Mouse (Mus musculus): Measurements from ENCODE around the gene Itga7. TPM values are rescaled to one million over a fixed set of nuclear protein-coding genes. Genes with fewer than 3 reads are reported as not detected.

Itga7 gene
- polyA plus RNA-seq, 1 experiment from 2014 or later: 2.0 TPM

DNA sequence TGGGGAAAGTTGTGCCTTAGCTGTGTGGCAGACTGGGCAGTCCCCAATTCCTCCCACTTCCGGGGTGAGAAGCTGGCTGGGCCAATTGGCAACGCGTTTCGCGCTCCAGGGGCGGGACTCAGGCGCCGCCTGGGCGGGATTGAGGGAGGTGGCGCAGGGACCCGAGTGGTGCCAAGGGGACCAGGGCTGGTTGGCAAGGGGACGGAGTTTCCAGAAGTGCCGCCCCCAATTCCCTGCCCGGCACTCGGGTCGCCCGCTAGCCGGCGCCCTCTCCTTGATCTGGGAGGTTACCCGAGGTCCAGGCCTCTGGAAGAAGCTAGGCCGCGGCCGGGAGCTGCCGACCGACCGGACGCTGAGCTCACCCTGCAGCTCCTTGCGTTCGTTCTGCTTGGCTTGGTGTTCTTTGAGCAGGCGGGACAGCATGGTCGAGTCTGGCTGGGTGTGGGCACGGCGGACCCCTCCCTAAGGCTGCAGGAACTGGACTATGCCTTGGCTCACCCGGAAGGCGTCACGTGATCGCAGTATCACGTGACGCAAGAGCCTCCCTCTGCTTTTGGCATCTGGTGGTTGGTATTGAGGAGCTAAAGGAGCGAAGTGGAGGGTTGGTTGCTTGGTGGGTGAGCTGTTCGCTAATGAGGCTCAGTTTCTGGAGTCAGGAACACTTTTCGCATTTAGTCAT is 10.5 kb upstream of the Itga7 start:
- under 1% methylated on average over 42 of the region's 42 CpGs for WGBS
- peak; percentile 91 for ATAC-seq (ENCODE audit: insufficient number of reproducible peaks, insufficient read depth, low FRiP score, low TSS enrichment, low read depth)
- Histone ChIP-seq H3K4me1 (peaks cover 39% of the 10 kb centered on the region), H3K4me2 (peak overlapping the region; percentile 79), H3K9ac (peak overlapping the region; percentile 81), H3K4me3 (peak overlapping the region; percentile 85), H3K27me3 (peaks cover 10% of the 10 kb centered on the region; the same call in 1 of the 2 replicates), H3K9me3 (no peaks in the 10 kb centered on the region), H3K36me3 (peaks cover 6% of the 10 kb centered on the region), H3K27ac (peak overlapping the region; percentile 91)

DNA sequence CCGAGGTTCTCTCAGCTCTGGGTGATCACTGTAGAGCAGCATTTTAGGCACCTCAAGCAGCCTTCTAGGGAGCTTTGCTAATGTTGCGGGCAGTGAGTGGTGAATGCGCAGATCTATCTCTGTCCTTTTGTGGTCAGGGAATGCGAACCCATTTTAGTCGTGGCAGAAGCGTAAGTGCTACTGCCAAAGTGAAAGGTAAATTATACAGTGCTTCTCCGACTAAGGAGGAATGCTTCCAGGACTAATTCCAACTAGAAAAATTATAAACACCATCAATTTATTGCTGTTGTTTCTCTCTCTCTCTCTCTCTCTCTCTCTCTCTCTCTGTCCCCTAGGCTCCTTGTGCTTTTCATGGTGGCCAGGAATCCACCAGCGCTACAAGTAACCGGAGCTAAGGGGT is 9.7 kb upstream of the Itga7 start, which contains the start of gene Bloc1s1:
TSS of gene Bloc1s1 (minus strand) at position 101 of the 400 bp plus-strand sequence.
- H3K27me3 ChIP-seq: peaks cover 18% of the 10 kb centered on the region
- H3K27ac ChIP-seq: peak within 1 kb of the TSS; percentile 91
- no peaks in the 10 kb centered on the region for H3K9me3 ChIP-seq
- no peak for ATAC-seq (ENCODE audit: insufficient number of reproducible peaks, insufficient read depth, low FRiP score, low TSS enrichment, low read depth)
- peaks cover 39% of the 10 kb centered on the region for H3K4me1 ChIP-seq
- H3K4me2 ChIP-seq: peak within 1 kb of the TSS; percentile 79
- peak within 1 kb of the TSS; percentile 81 for H3K9ac ChIP-seq
- H3K36me3 ChIP-seq: no peaks in the 10 kb centered on the region
- WGBS: 70% methylated on average over 9 of the region's 9 CpGs
- peak within 1 kb of the TSS; percentile 85 for H3K4me3 ChIP-seq

DNA sequence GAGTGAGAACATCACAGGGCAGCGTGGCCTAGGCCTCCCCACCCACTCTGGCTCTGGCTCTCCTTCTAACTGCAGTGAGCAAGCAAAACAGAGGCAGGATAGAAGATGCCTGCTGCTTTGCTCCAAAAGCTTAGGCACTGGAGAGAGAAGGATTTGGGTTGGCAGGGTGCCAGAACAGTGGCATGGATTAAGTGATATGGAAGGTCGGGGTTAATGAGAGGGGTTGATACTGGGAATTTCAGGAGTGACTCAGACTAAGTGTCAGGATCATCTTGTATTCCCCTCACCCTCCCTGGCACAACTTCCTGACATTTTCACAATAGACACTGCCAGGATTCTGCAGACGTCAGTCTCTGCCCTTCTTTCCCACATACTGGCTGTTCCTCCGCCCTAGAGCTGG is 5.3 kb upstream of the Itga7 start:
- no peak for ATAC-seq (ENCODE audit: insufficient number of reproducible peaks, insufficient read depth, low FRiP score, low TSS enrichment, low read depth)
- peaks cover 8% of the 10 kb centered on the region for H3K4me1 ChIP-seq
- no peak overlapping the region for H3K27ac ChIP-seq
- no peak overlapping the region for H3K9ac ChIP-seq
- no peak overlapping the region for H3K4me3 ChIP-seq
- H3K36me3 ChIP-seq: no peaks in the 10 kb centered on the region
- H3K27me3 ChIP-seq: peaks cover 58% of the 10 kb centered on the region
- no peak overlapping the region for H3K4me2 ChIP-seq
- H3K9me3 ChIP-seq: no peaks in the 10 kb centered on the region
- WGBS: 36% methylated on average over 4 of the region's 4 CpGs

DNA sequence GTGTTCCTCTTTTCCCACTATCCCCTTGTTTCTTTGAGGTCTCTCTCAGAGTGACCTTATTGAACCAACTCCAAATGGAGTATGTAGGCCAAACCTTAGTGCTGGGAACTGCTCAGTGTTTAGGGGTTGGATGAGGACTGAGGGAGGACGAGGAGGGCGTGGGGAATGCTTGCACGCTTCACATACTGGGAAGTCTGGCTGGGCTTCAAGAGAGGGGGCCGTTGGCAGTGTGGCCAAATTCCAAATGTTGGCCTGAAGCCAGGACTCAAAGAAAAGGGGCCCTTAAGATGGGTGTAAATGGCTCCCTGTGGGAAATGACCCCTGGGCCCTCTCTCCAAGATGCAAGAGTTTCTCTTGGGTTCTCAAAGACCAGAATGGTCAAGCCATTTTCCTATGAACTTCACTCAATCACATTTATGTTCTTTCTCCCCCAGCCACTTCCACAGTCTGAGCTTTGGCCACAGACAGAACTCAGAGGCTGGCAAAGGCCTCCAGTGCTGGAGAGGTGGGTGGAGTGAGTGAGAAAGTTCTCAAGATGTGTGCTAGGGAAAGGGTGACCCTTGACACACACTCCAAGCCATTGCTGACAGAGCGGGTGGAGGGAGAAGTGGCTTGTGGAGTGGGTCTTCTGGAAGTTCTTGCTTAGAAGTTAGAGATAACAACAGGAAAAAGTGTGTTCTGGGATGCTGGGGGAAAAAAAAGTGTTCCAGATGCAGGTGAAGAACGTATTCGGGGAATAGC is 3.8 kb upstream of the Itga7 start:
- Histone ChIP-seq H3K27me3 (peaks cover 72% of the 10 kb centered on the region), H3K9ac (no peak overlapping the region), H3K4me1 (peaks cover 7% of the 10 kb centered on the region; the same call in 1 of the 2 replicates), H3K4me3 (no peak overlapping the region), H3K9me3 (no peaks in the 10 kb centered on the region), H3K36me3 (no peaks in the 10 kb centered on the region), H3K27ac (no peak overlapping the region), H3K4me2 (no peak overlapping the region)
- ATAC-seq (ENCODE audit: insufficient number of reproducible peaks, insufficient read depth, low FRiP score, low TSS enrichment, low read depth): no peak
- WGBS: 71% methylated on average over 7 of the region's 7 CpGs

DNA sequence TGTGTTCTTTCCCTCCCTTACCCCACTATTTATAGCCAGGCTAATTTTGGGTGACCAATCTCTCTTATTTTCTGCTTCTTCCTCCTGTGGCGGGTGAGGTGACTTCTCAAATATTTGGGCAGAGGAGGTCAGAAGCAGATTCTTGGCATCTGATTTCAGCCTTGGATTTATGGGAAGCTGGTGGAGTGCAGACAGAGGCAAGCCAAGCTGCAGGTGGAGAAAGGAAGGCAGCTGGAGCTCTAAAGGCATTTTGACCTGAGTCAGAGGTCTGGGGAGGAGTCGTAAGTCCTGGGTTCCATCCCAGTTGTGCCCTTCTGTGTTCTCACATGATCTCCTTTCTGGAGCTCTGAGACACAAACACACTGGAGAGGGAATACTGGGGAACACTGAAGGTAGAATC is 2.2 kb upstream of the Itga7 start:
- Histone ChIP-seq H3K9ac (no peak overlapping the region), H3K4me2 (no peak overlapping the region), H3K4me3 (no peak overlapping the region), H3K27ac (no peak overlapping the region), H3K9me3 (no peaks in the 10 kb centered on the region), H3K4me1 (peaks cover 7% of the 10 kb centered on the region; the same call in 1 of the 2 replicates), H3K27me3 (peaks cover 88% of the 10 kb centered on the region), H3K36me3 (no peaks in the 10 kb centered on the region)
- ATAC-seq (ENCODE audit: insufficient number of reproducible peaks, insufficient read depth, low FRiP score, low TSS enrichment, low read depth): no peak
- WGBS: 80% methylated on average over 2 of the region's 2 CpGs

DNA sequence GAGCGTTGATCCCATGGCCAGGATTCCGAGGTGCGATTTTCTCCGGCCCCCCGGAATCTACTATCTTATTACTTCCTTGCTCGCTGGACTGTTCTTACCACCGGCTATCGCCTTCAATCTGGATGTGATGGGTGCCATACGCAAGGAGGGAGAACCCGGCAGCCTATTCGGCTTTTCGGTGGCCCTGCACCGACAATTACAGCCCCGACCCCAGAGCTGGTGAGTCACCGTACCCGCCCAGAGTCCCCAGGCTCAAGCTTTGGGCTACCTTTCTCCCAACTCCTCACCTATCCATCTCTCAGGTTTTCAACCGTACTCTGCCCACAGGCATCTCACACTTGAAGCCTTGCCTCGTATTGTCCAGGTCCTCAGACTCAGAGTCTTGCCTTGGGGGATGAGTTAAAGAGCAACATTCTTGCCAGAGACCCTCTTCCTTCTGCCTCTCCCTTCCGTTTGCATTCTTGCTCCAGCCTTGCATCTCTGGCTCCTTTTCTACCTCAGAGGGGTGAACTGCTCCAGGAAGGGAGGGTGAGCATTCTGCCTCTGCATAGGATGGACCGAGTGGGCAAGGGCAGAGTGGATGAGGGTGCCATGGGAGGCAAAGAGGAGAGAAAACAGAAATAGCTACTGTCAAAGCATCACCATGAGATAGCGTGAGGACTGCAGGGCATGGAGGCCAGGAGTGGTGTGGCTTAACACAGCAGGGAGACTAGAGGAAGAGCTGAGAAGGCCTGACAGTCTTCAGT is 531 bp downstream of the Itga7 start:
- H3K4me3 ChIP-seq: peak overlapping the region; percentile 48
- H3K36me3 ChIP-seq: no peaks in the 10 kb centered on the region
- no peak overlapping the region for H3K27ac ChIP-seq
- no peak for ATAC-seq (ENCODE audit: insufficient number of reproducible peaks, insufficient read depth, low FRiP score, low TSS enrichment, low read depth)
- H3K4me2 ChIP-seq: peak overlapping the region; percentile 81
- H3K4me1 ChIP-seq: peaks cover 7% of the 10 kb centered on the region; the same call in 1 of the 2 replicates
- peaks cover 80% of the 10 kb centered on the region for H3K27me3 ChIP-seq
- H3K9me3 ChIP-seq: no peaks in the 10 kb centered on the region
- WGBS: 2% methylated on average over 21 of the region's 21 CpGs
- peak overlapping the region; percentile 58 for H3K9ac ChIP-seq

DNA sequence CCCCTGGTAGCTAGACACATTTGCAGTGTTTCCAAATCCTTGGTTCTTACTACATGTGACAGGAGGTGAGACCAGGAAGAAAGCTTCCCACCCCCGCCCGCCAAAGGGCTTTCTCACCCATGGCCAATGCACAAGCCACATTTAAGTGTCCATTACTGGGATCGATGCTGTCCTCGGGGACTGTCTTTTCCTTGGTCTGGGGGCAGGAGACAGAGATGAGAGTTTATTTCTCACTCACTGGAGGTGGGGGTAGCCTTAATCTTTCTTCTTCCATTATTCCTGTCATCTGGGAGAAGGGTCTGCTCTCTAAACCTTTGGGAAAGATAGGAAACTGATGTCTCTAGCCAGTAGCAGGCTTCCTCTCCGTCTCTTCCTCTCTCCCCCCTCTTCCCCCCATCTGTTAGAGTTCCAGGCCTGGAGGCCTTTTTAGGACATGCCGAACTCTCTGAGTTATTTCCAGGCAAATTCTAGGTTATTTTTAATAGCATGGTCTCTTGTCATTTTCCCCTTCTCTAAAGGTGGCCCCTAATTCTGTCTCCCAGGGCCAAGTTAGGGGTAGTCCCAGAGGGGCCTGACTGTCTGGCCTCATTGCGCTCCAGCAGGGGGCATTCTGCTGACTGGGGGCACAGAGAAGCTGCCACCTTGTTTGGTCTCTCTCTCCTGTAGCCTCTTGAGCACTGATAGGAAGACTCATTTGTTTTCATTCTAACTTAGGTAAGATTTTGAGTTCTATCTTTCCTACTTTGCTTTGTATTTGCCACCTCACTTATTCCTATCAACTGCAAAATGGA is 1.6 kb downstream of the Itga7 start:
- Histone ChIP-seq H3K9me3 (no peaks in the 10 kb centered on the region), H3K27me3 (peaks cover 72% of the 10 kb centered on the region), H3K36me3 (no peaks in the 10 kb centered on the region), H3K9ac (no peak overlapping the region), H3K4me2 (no peak overlapping the region), H3K4me1 (peaks cover 7% of the 10 kb centered on the region; the same call in 1 of the 2 replicates), H3K4me3 (no peak overlapping the region), H3K27ac (no peak overlapping the region)
- WGBS: 54% methylated on average over 7 of the region's 7 CpGs
- no peak for ATAC-seq (ENCODE audit: insufficient number of reproducible peaks, insufficient read depth, low FRiP score, low TSS enrichment, low read depth)

DNA sequence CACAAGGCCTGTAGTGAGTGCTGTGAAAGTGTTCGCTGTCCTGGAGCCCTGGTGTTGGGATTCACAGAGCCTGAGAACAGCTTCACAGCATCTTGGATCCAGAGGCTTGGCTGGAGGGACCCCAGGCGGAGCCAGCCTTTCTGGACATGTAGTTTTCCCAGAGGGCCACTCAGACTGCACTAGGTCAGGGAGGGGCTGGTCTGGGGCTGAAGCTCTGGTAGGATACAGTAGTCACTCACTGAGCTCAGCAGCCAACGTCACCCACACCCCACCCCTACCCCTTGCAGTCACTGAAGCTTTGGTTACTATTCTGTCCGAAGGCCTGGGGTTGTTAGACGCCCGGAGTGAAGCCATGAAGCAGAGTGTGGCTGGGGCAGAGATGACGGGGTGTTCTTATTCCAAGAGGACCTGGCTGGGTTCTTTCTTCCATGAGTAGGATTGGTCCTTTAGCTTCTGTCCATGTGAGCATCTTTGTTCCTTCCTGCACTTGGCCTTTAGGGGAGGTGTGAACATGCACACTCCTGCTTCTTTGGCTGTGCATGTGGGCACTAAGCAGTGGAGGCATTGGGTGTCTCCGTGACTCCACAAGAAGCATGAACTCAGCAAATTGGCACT is 2.3 kb downstream of the Itga7 start:
- H3K36me3 ChIP-seq: no peaks in the 10 kb centered on the region
- peaks cover 67% of the 10 kb centered on the region for H3K27me3 ChIP-seq
- H3K4me1 ChIP-seq: peaks cover 7% of the 10 kb centered on the region; the same call in 1 of the 2 replicates
- H3K9ac ChIP-seq: no peak overlapping the region
- H3K4me2 ChIP-seq: no peak overlapping the region
- no peak overlapping the region for H3K27ac ChIP-seq
- ATAC-seq (ENCODE audit: insufficient number of reproducible peaks, insufficient read depth, low FRiP score, low TSS enrichment, low read depth): no peak
- 72% methylated on average over 8 of the region's 8 CpGs for WGBS
- no peak overlapping the region for H3K4me3 ChIP-seq
- no peaks in the 10 kb centered on the region for H3K9me3 ChIP-seq

DNA sequence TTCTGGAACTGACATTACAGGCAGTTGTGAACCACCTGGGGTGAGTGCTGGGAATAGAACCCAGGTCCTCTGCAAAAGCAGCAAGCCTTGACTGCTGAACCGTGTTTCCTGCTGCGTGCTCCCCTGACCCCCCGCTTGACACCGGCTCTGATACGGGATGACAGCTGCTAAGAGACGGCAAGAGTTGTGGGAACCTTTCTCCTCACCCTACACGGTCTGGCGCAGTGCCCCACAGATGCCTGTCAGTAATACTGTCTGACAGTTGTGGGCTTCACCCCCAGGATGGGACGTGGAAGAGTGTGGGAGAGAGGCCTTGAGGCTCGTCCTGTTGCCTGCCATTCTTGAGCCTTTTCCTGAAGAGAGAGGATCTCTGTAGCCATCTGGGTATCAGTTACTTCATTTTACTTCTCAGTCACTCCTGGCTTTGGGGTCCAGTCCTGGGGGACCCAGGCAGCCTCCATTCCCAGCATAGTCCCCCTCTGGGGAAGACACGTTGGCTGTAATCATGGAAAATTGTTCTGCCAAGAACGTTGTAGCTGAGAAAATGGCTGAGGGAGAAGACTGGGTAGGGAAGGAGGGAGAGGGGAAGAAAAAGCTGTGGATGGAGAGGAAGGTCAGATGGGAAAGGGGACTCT is 4.3 kb downstream of the Itga7 start:
- no peaks in the 10 kb centered on the region for H3K9me3 ChIP-seq
- no peak overlapping the region for H3K27ac ChIP-seq
- H3K27me3 ChIP-seq: peaks cover 47% of the 10 kb centered on the region
- no peak overlapping the region for H3K4me3 ChIP-seq
- no peak overlapping the region for H3K9ac ChIP-seq
- no peaks in the 10 kb centered on the region for H3K36me3 ChIP-seq
- peaks cover 7% of the 10 kb centered on the region; the same call in 1 of the 2 replicates for H3K4me1 ChIP-seq
- H3K4me2 ChIP-seq: no peak overlapping the region
- 59% methylated on average over 12 of the region's 12 CpGs for WGBS
- no peak for ATAC-seq (ENCODE audit: insufficient number of reproducible peaks, insufficient read depth, low FRiP score, low TSS enrichment, low read depth)

DNA sequence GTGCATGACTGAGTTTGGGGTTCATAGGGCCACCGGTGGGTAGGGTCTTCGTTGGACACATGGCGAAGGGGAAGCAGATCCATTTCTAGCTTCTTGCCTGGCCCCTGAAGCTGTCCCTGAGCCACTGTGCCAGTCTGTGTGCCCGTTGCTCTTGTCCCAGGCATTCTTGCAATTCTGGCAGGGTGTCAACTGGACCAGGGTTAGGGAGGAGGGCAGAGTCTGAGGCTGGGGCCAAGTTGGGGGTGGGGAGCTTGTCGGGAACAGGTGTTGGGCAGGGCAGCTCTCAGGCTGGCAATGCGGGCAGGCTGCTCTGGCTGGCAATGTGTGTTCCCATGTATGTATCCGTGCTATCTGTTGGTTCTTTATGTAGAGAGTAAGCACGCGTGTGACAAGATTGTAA is 4.8 kb downstream of the Itga7 start:
- Histone ChIP-seq H3K9ac (no peak overlapping the region), H3K4me3 (no peak overlapping the region), H3K4me1 (peaks cover 7% of the 10 kb centered on the region; the same call in 1 of the 2 replicates), H3K27ac (no peak overlapping the region), H3K9me3 (no peaks in the 10 kb centered on the region), H3K36me3 (no peaks in the 10 kb centered on the region), H3K27me3 (peaks cover 42% of the 10 kb centered on the region), H3K4me2 (no peak overlapping the region)
- 84% methylated on average over 9 of the region's 9 CpGs for WGBS
- ATAC-seq (ENCODE audit: insufficient number of reproducible peaks, insufficient read depth, low FRiP score, low TSS enrichment, low read depth): no peak
